Mouse (Mus musculus) kidney, adult 2 months (tissue): ENCODE results near the gene Sash1.

Source experiments
- CTCF ChIP-seq: fragments of 200-500 bp; conservative IDR thresholded peaks from 2 replicates; pipeline ENCODE4 v1.5.1; 2011; ENCODE audit warnings: low read depth, mild to moderate bottlenecking, control low read depth, low read length, moderate library complexity, mixed read lengths; ENCODE audit not compliant: insufficient read depth, insufficient read length
- POLR2A ChIP-seq: fragments of 200-500 bp; IDR thresholded peaks from one replicate; pipeline ENCODE4 v1.6.1; 2011; ENCODE audit warnings: low read depth, low read length, control low read depth

GRCm38 (mm10) chr10:8846258-8846657, 39.6 kb downstream of the Sash1 start:
- TF ChIP-seq CTCF (no peak), POLR2A (no peak)
